Mouse (Mus musculus): ENCODE results near the gene Cx3cr1. TPM values are rescaled to one million over a fixed set of nuclear protein-coding genes. Genes with fewer than 3 reads are reported as not detected.
A peak's percentile ranks its signal among the peaks of the same experiment; 100 is the strongest.

Cx3cr1 gene
- polyA plus RNA-seq, 1 experiment from 2014 or later, result 4.5 TPM

DNA sequence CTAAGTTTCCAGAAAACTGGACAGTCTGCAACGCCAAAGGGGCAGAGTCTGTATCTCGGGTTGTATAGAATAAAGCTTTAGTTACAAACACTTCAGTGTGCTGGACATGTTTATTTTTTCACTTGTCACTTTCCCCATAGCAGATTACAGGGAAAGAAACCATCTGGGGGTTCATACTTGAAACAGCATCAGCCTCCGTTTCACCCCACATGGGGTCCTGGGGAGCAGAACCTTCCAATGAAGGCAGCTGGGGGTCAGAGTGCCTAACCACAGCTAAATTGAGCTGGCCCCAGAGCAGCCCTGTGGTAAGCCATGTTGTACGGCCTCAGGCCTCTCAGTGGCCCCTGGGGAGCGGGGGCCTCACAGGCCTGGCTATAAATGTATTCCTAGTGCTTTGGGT lies 143.2 kb downstream of the Cx3cr1 start:
- H3K27ac ChIP-seq, result no peak overlapping the region
- H3K4me1 ChIP-seq (replicated peaks; ENCODE audit: insufficient read depth, low read length), result no peaks in the 10 kb centered on the region
- H3K4me3 ChIP-seq (replicated peaks; ENCODE audit: low read depth, low read length), result no peak overlapping the region
- DNase-seq (ENCODE audit: low spot score), result peak; percentile 57
- H3K9me3 ChIP-seq (replicated peaks; ENCODE audit: low read length), result no peaks in the 10 kb centered on the region
- no peaks in the 10 kb centered on the region for H3K27me3 ChIP-seq (ENCODE audit: insufficient read depth, low read length)
- WGBS, result 67% methylated on average over 5 of the region's 5 CpGs
- no peak for TF ChIP-seq CTCF (IDR thresholded peaks at IDR 0.05; ENCODE audit: low read depth)
- no peak overlapping the region for H3K9ac ChIP-seq (ENCODE audit: low read depth, low read length)
- H3K4me2 ChIP-seq (ENCODE audit: low read length), result no peak overlapping the region
- ATAC-seq (replicated peaks; ENCODE audit: low FRiP score, low read depth), result no peak
- peaks cover 72% of the 10 kb centered on the region for H3K36me3 ChIP-seq (ENCODE audit: insufficient read depth, low read length)

DNA sequence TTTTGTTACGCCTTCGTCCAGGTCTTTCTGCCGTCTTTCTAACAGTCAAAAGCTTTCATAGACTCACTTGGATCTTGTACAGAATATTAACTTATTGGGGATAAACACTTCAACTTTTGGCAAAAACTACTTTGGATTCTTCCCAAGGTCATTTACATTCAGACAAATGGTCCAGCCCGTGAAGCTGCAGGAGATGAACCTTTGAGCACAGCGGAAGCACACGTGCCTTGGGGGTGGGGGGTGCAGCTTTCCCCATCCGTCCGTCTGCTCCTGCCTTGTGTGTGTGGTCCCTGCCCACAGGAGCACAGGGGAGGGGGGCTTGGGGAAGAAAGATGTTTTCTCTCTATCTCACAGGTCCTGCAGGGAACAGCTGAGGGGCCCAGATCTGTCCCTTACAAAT lies 143.9 kb downstream of the Cx3cr1 start:
- Histone ChIP-seq H3K4me1 (replicated peaks; ENCODE audit: insufficient read depth, low read length) (no peaks in the 10 kb centered on the region), H3K27me3 (ENCODE audit: insufficient read depth, low read length) (no peaks in the 10 kb centered on the region), H3K4me3 (replicated peaks; ENCODE audit: low read depth, low read length) (no peak overlapping the region), H3K27ac (no peak overlapping the region), H3K4me2 (ENCODE audit: low read length) (no peak overlapping the region), H3K9me3 (replicated peaks; ENCODE audit: low read length) (no peaks in the 10 kb centered on the region), H3K9ac (ENCODE audit: low read depth, low read length) (no peak overlapping the region), H3K36me3 (ENCODE audit: insufficient read depth, low read length) (peaks cover 78% of the 10 kb centered on the region)
- no peak for TF ChIP-seq CTCF (IDR thresholded peaks at IDR 0.05; ENCODE audit: low read depth)
- ATAC-seq (replicated peaks; ENCODE audit: low FRiP score, low read depth) (no peak), DNase-seq (ENCODE audit: low spot score) (no peak)
- WGBS, result 75% methylated on average over 8 of the region's 8 CpGs

DNA sequence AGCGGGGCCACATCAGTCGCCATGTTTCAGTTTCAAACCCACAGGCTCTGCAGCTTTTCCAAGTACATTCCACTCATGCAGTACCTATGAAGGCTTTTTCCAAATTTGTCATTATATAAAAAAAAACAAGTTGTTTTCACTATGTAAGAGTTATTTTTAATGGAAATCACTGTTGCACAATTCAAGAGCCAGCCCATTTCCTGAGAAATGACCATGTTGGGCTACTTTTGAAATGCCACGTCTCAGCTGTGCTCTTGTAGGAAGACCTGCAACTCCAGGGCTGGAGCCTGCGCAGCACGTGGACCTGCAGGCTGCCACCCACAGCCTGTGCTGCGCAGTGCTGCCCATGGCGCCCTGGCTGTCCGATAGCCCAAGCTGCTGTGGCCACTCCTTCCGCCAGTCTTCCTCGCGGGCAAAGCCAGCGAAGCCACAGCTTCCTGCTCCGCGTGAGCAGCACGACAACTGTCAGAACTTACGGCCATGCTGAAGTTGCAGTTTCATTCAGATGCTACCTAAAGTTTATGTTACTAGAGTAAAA lies 144.5 kb downstream of the Cx3cr1 start:
- no peaks in the 10 kb centered on the region for H3K27me3 ChIP-seq (ENCODE audit: insufficient read depth, low read length)
- DNase-seq (ENCODE audit: low spot score), result no peak
- H3K27ac ChIP-seq, result no peak overlapping the region
- no peak overlapping the region for H3K4me3 ChIP-seq (replicated peaks; ENCODE audit: low read depth, low read length)
- H3K4me2 ChIP-seq (ENCODE audit: low read length), result no peak overlapping the region
- no peak overlapping the region for H3K9ac ChIP-seq (ENCODE audit: low read depth, low read length)
- peaks cover 79% of the 10 kb centered on the region for H3K36me3 ChIP-seq (ENCODE audit: insufficient read depth, low read length)
- no peaks in the 10 kb centered on the region for H3K9me3 ChIP-seq (replicated peaks; ENCODE audit: low read length)
- TF ChIP-seq CTCF (IDR thresholded peaks at IDR 0.05; ENCODE audit: low read depth), result no peak
- WGBS, result 86% methylated on average over 16 of the region's 16 CpGs
- ATAC-seq (replicated peaks; ENCODE audit: low FRiP score, low read depth), result no peak
- no peaks in the 10 kb centered on the region for H3K4me1 ChIP-seq (replicated peaks; ENCODE audit: insufficient read depth, low read length)

DNA sequence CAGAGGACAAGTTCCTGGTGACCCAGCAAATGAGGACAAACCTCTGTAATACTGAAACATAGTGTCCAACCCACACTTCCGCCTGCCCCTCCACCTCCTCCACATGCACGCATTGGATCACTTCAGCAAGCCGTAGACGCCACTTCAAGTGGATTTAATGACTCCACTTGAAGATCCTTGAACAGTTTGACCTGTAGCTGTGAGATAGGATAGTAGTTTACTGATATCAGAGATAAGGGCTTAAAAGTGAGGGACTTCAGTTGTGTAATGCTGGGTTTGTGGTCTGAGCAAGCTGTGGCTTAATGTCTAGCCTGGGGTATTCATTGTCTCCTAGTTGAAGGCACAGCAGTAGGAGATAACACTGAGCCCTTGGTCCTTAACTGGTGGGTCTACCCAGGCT lies 146.2 kb downstream of the Cx3cr1 start:
- no peak overlapping the region for H3K4me3 ChIP-seq (replicated peaks; ENCODE audit: low read depth, low read length)
- no peak overlapping the region for H3K4me2 ChIP-seq (ENCODE audit: low read length)
- peaks cover 80% of the 10 kb centered on the region for H3K36me3 ChIP-seq (ENCODE audit: insufficient read depth, low read length)
- ATAC-seq (replicated peaks; ENCODE audit: low FRiP score, low read depth) (no peak), DNase-seq (ENCODE audit: low spot score) (no peak)
- no peaks in the 10 kb centered on the region for H3K27me3 ChIP-seq (ENCODE audit: insufficient read depth, low read length)
- 88% methylated on average over 4 of the region's 4 CpGs for WGBS
- no peak overlapping the region for H3K27ac ChIP-seq
- TF ChIP-seq CTCF (IDR thresholded peaks at IDR 0.05; ENCODE audit: low read depth), result no peak
- H3K9me3 ChIP-seq (replicated peaks; ENCODE audit: low read length), result no peaks in the 10 kb centered on the region
- no peak overlapping the region for H3K9ac ChIP-seq (ENCODE audit: low read depth, low read length)
- H3K4me1 ChIP-seq (replicated peaks; ENCODE audit: insufficient read depth, low read length), result no peaks in the 10 kb centered on the region

DNA sequence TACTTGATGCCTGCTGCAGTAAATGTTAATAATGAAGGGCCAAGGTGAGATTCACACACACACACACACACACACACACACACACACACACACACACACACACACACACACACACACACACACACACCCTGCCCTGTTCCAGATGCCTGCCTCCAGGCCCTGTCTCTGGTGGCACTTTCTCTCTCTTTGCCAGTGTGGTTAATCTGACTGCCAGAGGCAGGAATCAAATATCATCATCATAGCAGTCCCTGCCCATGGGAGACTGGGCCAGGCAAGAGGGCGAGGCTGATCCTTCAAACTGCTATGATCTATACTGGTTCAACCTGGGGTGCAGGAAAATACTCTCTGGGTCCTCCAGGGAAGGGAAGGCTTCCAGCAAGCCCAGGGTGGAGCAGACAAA lies 149.8 kb downstream of the Cx3cr1 start:
- Histone ChIP-seq H3K27ac (no peak overlapping the region), H3K27me3 (ENCODE audit: insufficient read depth, low read length) (no peaks in the 10 kb centered on the region), H3K9me3 (replicated peaks; ENCODE audit: low read length) (no peaks in the 10 kb centered on the region), H3K4me1 (replicated peaks; ENCODE audit: insufficient read depth, low read length) (no peaks in the 10 kb centered on the region), H3K4me3 (replicated peaks; ENCODE audit: low read depth, low read length) (no peak overlapping the region), H3K9ac (ENCODE audit: low read depth, low read length) (no peak overlapping the region), H3K4me2 (ENCODE audit: low read length) (no peak overlapping the region), H3K36me3 (ENCODE audit: insufficient read depth, low read length) (peaks cover 79% of the 10 kb centered on the region)
- DNase-seq (ENCODE audit: low spot score) (no peak), ATAC-seq (replicated peaks; ENCODE audit: low FRiP score, low read depth) (no peak)
- TF ChIP-seq CTCF (IDR thresholded peaks at IDR 0.05; ENCODE audit: low read depth), result no peak
- WGBS, result 83% methylated on average over 1 of the region's 1 CpGs

DNA sequence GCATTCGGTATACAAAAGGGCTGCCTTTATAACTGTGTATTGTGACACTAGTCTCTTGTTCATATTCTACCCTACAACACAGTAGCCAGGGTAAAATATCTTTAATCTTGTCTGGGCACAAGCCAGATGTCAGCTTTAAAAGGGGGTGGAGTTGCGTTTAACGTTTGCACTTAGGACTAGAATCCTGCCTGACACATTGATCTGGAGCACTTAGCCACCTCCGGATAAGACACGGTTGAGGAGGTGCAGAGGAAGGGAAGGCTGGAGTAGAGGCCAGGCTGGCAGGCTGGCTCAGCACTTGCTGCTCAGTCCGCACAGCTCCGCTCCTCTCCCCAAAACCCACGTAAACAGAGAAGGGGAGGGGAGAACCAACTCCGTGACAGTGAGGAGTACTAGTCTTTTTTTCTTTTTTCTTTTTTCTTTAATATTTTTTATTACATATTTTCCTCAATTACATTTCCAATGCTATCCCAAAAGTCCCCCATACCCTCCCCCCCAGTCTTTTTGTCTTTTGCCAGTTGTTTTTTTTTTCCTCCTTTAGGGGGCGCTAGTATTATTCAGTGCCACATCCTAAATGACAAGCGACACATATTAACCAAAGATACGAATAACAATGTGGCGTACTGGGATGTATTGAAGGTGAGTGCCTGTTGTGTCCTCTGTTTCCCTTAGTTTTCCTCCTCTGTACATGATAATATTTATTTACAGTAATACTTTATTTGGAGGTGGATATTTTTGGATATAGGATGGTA lies 156.4 kb downstream of the Cx3cr1 start:
- 72% methylated on average over 13 of the region's 13 CpGs for WGBS
- no peaks in the 10 kb centered on the region for H3K27me3 ChIP-seq (ENCODE audit: insufficient read depth, low read length)
- peak; percentile 20 for DNase-seq (ENCODE audit: low spot score)
- no peak for ATAC-seq (replicated peaks; ENCODE audit: low FRiP score, low read depth)
- no peak overlapping the region for H3K9ac ChIP-seq (ENCODE audit: low read depth, low read length)
- H3K27ac ChIP-seq, result no peak overlapping the region
- H3K4me2 ChIP-seq (ENCODE audit: low read length), result no peak overlapping the region
- TF ChIP-seq CTCF (IDR thresholded peaks at IDR 0.05; ENCODE audit: low read depth), result peak; percentile 55
- peaks cover 79% of the 10 kb centered on the region for H3K36me3 ChIP-seq (ENCODE audit: insufficient read depth, low read length)
- H3K9me3 ChIP-seq (replicated peaks; ENCODE audit: low read length), result no peaks in the 10 kb centered on the region
- no peaks in the 10 kb centered on the region for H3K4me1 ChIP-seq (replicated peaks; ENCODE audit: insufficient read depth, low read length)
- H3K4me3 ChIP-seq (replicated peaks; ENCODE audit: low read depth, low read length), result no peak overlapping the region

All from kidney, postnatal 0 days (tissue).